Mouse (Mus musculus): ENCODE data around the gene Hmgn2. TPM values are rescaled to one million over a fixed set of nuclear protein-coding genes. Genes with fewer than 3 reads are reported as not detected.

Hmgn2 gene
- total and polyA plus RNA-seq, 3 experiments = 148 to 595 (median 313) TPM

GRCm38 (mm10) chr4:134011450-134012414, 43.3 kb upstream of the Hmgn2 start:
- no peak for TF ChIP-seq GATA1 (IDR thresholded peaks at IDR 0.05; ENCODE audit: borderline replicate concordance, low read length)
- no peak for TF ChIP-seq POLR2AphosphoS5 (IDR thresholded peaks at IDR 0.05; ENCODE audit: insufficient replicate concordance, low read depth, low read length)
- TF ChIP-seq CTCF (IDR thresholded peaks at IDR 0.05; ENCODE audit: low read depth, low read length) = no peak
- TF ChIP-seq TAL1 (conservative IDR thresholded peaks at IDR 0.05; ENCODE audit: low read depth, low read length) = no peak
- TF ChIP-seq GATA2 (IDR thresholded peaks at IDR 0.05; ENCODE audit: borderline replicate concordance, low read depth, low read length) = no peak
- no peak overlapping the region for H3K4me3 ChIP-seq (ENCODE audit: low read depth, low read length)
- H3K27me3 ChIP-seq (ENCODE audit: insufficient read depth, low read length) = peaks cover 30% of the 10 kb centered on the region
- DNase-seq (ENCODE audit: low spot score) = no peak
- no peaks in the 10 kb centered on the region for H3K9me3 ChIP-seq (replicated peaks)
- no peaks in the 10 kb centered on the region for H3K36me3 ChIP-seq (replicated peaks)
- 0 out of 2 replicates have a peak, but pooled peaks cover 3% of the 10 kb centered on the region for H3K4me1 ChIP-seq (ENCODE audit: insufficient read depth, low read depth, low read length)
- ATAC-seq (ENCODE audit: extremely low read depth, insufficient number of reproducible peaks, low FRiP score, poor library complexity, severe bottlenecking) = no peak

GRCm38 (mm10) chr4:134009709-134010108, 41.3 kb upstream of the Hmgn2 start:
- TF ChIP-seq GATA1 (IDR thresholded peaks at IDR 0.05; ENCODE audit: borderline replicate concordance, low read length) = no peak
- TF ChIP-seq GATA2 (IDR thresholded peaks at IDR 0.05; ENCODE audit: borderline replicate concordance, low read depth, low read length) = no peak
- no peak for TF ChIP-seq TAL1 (conservative IDR thresholded peaks at IDR 0.05; ENCODE audit: low read depth, low read length)
- TF ChIP-seq CTCF (IDR thresholded peaks at IDR 0.05; ENCODE audit: low read depth, low read length) = no peak
- no peak for TF ChIP-seq POLR2AphosphoS5 (IDR thresholded peaks at IDR 0.05; ENCODE audit: insufficient replicate concordance, low read depth, low read length)
- ATAC-seq (ENCODE audit: extremely low read depth, insufficient number of reproducible peaks, low FRiP score, poor library complexity, severe bottlenecking) (no peak), DNase-seq (ENCODE audit: low spot score) (no peak)
- peaks cover 7% of the 10 kb centered on the region; the same call in 1 of the 2 replicates for H3K4me1 ChIP-seq (ENCODE audit: insufficient read depth, low read depth, low read length)
- H3K36me3 ChIP-seq (replicated peaks) = no peaks in the 10 kb centered on the region
- no peak overlapping the region for H3K4me3 ChIP-seq (ENCODE audit: low read depth, low read length)
- H3K27me3 ChIP-seq (ENCODE audit: insufficient read depth, low read length) = peaks cover 29% of the 10 kb centered on the region
- no peaks in the 10 kb centered on the region for H3K9me3 ChIP-seq (replicated peaks)

GRCm38 (mm10) chr4:134006845-134007244, 38.4 kb upstream of the Hmgn2 start:
- no peak for ATAC-seq (ENCODE audit: extremely low read depth, insufficient number of reproducible peaks, low FRiP score, poor library complexity, severe bottlenecking)
- Histone ChIP-seq H3K9me3 (replicated peaks) (no peaks in the 10 kb centered on the region), H3K27me3 (ENCODE audit: insufficient read depth, low read length) (peaks cover 21% of the 10 kb centered on the region), H3K36me3 (replicated peaks) (no peaks in the 10 kb centered on the region), H3K4me3 (ENCODE audit: low read depth, low read length) (no peak overlapping the region), H3K4me1 (ENCODE audit: insufficient read depth, low read depth, low read length) (peaks cover 10% of the 10 kb centered on the region; the same call in 1 of the 2 replicates)
- no peak for TF ChIP-seq POLR2AphosphoS5 (IDR thresholded peaks at IDR 0.05; ENCODE audit: insufficient replicate concordance, low read depth, low read length)
- TF ChIP-seq GATA2 (IDR thresholded peaks at IDR 0.05; ENCODE audit: borderline replicate concordance, low read depth, low read length) = no peak
- TF ChIP-seq TAL1 (conservative IDR thresholded peaks at IDR 0.05; ENCODE audit: low read depth, low read length) = no peak
- TF ChIP-seq CTCF (IDR thresholded peaks at IDR 0.05; ENCODE audit: low read depth, low read length) = no peak
- no peak for TF ChIP-seq GATA1 (IDR thresholded peaks at IDR 0.05; ENCODE audit: borderline replicate concordance, low read length)
- no peak for DNase-seq (ENCODE audit: low spot score)

GRCm38 (mm10) chr4:134005581-134006358, 37.3 kb upstream of the Hmgn2 start:
- no peaks in the 10 kb centered on the region for H3K9me3 ChIP-seq (replicated peaks)
- DNase-seq (ENCODE audit: low spot score) (no peak), ATAC-seq (ENCODE audit: extremely low read depth, insufficient number of reproducible peaks, low FRiP score, poor library complexity, severe bottlenecking) (no peak)
- TF ChIP-seq GATA2 (IDR thresholded peaks at IDR 0.05; ENCODE audit: borderline replicate concordance, low read depth, low read length) (no peak), POLR2AphosphoS5 (IDR thresholded peaks at IDR 0.05; ENCODE audit: insufficient replicate concordance, low read depth, low read length) (no peak), GATA1 (IDR thresholded peaks at IDR 0.05; ENCODE audit: borderline replicate concordance, low read length) (no peak), TAL1 (conservative IDR thresholded peaks at IDR 0.05; ENCODE audit: low read depth, low read length) (no peak)
- no peak overlapping the region for H3K4me3 ChIP-seq (ENCODE audit: low read depth, low read length)
- H3K4me1 ChIP-seq (ENCODE audit: insufficient read depth, low read depth, low read length) = peaks cover 11% of the 10 kb centered on the region; the same call in 1 of the 2 replicates
- peaks cover 18% of the 10 kb centered on the region for H3K27me3 ChIP-seq (ENCODE audit: insufficient read depth, low read length)
- H3K36me3 ChIP-seq (replicated peaks) = no peaks in the 10 kb centered on the region

- no peak for TF ChIP-seq TAL1 (conservative IDR thresholded peaks at IDR 0.05; ENCODE audit: low read depth, low read length)
- no peak for TF ChIP-seq GATA1 (IDR thresholded peaks at IDR 0.05; ENCODE audit: borderline replicate concordance, low read length)
- TF ChIP-seq GATA2 (IDR thresholded peaks at IDR 0.05; ENCODE audit: borderline replicate concordance, low read depth, low read length) = no peak
- TF ChIP-seq CTCF (IDR thresholded peaks at IDR 0.05; ENCODE audit: low read depth, low read length) = no peak
- no peak for TF ChIP-seq POLR2AphosphoS5 (IDR thresholded peaks at IDR 0.05; ENCODE audit: insufficient replicate concordance, low read depth, low read length)
- ATAC-seq (ENCODE audit: extremely low read depth, insufficient number of reproducible peaks, low FRiP score, poor library complexity, severe bottlenecking) (no peak), DNase-seq (ENCODE audit: low spot score) (no peak)
- Histone ChIP-seq H3K4me3 (ENCODE audit: low read depth, low read length) (no peak overlapping the region), H3K9me3 (replicated peaks) (no peaks in the 10 kb centered on the region), H3K36me3 (replicated peaks) (peaks cover 14% of the 10 kb centered on the region), H3K27me3 (ENCODE audit: insufficient read depth, low read length) (peaks cover 14% of the 10 kb centered on the region), H3K4me1 (ENCODE audit: insufficient read depth, low read depth, low read length) (peaks cover 16% of the 10 kb centered on the region)
Measured at GRCm38 (mm10) chr4:134002903-134003302, 34.5 kb upstream of the Hmgn2 start.

Measured in G1E (cell line).